Mouse (Mus musculus) midbrain, embryonic 14.5 days (tissue): ENCODE results near the gene D130043K22Rik. TPM values are rescaled to one million over a fixed set of nuclear protein-coding genes. Genes with fewer than 3 reads are reported as not detected.
"Not testable (repeated sequence)": the region's sequence is repeated elsewhere in the genome, so short reads cannot be mapped to it uniquely, and the experiment has no call there.

Experiments
- ATAC-seq: fragments of 200-750 bp; cut with Nextera tagmentation; 2 replicates; pipeline ENCODE4 v1.8.0; 2017; ENCODE audit warnings: moderate number of reproducible peaks, moderate library complexity; ENCODE audit not compliant: low FRiP score, low TSS enrichment
- DNase-seq: peaks from one replicate; pipeline ENCODE4 v3.0.0-alpha.2; 2015
- H3K27ac ChIP-seq: fragments of 300-500 bp; sonication (generic); replicated peaks from 2 replicates; pipeline ENCODE4 v1.5.1; 2014; ENCODE audit warnings: mild to moderate bottlenecking, low read depth, low read length, moderate library complexity
- H3K27me3 ChIP-seq: fragments of 300-500 bp; sonication (generic); 2 replicates; pipeline ENCODE4 v1.6.1; 2014; ENCODE audit warnings: low read length, control low read depth, mixed read lengths; ENCODE audit not compliant: control insufficient read depth, insufficient read depth
- H3K36me3 ChIP-seq: fragments of 300-500 bp; sonication (generic); 2 replicates; pipeline ENCODE4 v1.6.1; 2014; ENCODE audit warnings: low read length, control low read depth; ENCODE audit not compliant: control insufficient read depth, insufficient read depth
- H3K4me1 ChIP-seq: fragments of 300-500 bp; sonication (generic); 2 replicates; pipeline ENCODE4 v1.6.1; 2014; ENCODE audit warnings: mild to moderate bottlenecking, antibody characterized with exemption, low read length, control low read depth; ENCODE audit not compliant: control insufficient read depth, insufficient read depth
- H3K4me2 ChIP-seq: fragments of 300-500 bp; sonication (generic); 2 replicates; pipeline ENCODE4 v1.6.1; 2014; ENCODE audit warnings: mild to moderate bottlenecking, low read length, moderate library complexity
- H3K4me3 ChIP-seq: fragments of 300-500 bp; sonication (generic); replicated peaks from 2 replicates; pipeline ENCODE4 v1.5.1; 2014; ENCODE audit warnings: low read depth, low read length
- H3K9ac ChIP-seq: fragments of 300-500 bp; sonication (generic); replicated peaks from 2 replicates; pipeline ENCODE4 v1.6.1; 2014; ENCODE audit warnings: mild to moderate bottlenecking, low read length, moderate library complexity
- H3K9me3 ChIP-seq: fragments of 300-500 bp; sonication (generic); 2 replicates; pipeline ENCODE4 v1.6.1; 2016; ENCODE audit warnings: low read length, control low read depth, mixed read lengths; ENCODE audit not compliant: control insufficient read depth
- WGBS: fragments of 180-500 bp; shearing (Covaris S2); extraction: QIAGEN DNeasy Blood & Tissue Kit; methylation state at CpG from one replicate; pipeline ENCODE4 v1.1.7; 2014; 5-methylcytosine and 5-hydroxymethylcytosine counted together
- polyA plus RNA-seq: library from polyadenylated mRNA; unstranded; fragments of >200 nt; fragmentation: Nextera tagmentation; extraction: Ambion mirVana; gene quantifications from 2 replicates; pipeline ENCODE4 v1.2.1, GENCODE M21; 2014

Gene D130043K22Rik
- polyA plus RNA-seq, 1 experiment from 2014 or later, result 4.2 TPM

GRCm38 (mm10) chr13:24825587-24825986 lies 19.3 kb upstream of the D130043K22Rik start:
- Histone ChIP-seq H3K36me3 (no peaks in the 10 kb centered on the region), H3K4me2 (no peak overlapping the region), H3K9ac (no peak overlapping the region), H3K4me3 (no peak overlapping the region), H3K27ac (no peak overlapping the region), H3K27me3 (no peaks in the 10 kb centered on the region), H3K9me3 (no peaks in the 10 kb centered on the region), H3K4me1 (no peaks in the 10 kb centered on the region)
- WGBS, result 88% methylated on average over 4 of the region's 4 CpGs
- no peak for DNase-seq
- no peak for ATAC-seq

DNA sequence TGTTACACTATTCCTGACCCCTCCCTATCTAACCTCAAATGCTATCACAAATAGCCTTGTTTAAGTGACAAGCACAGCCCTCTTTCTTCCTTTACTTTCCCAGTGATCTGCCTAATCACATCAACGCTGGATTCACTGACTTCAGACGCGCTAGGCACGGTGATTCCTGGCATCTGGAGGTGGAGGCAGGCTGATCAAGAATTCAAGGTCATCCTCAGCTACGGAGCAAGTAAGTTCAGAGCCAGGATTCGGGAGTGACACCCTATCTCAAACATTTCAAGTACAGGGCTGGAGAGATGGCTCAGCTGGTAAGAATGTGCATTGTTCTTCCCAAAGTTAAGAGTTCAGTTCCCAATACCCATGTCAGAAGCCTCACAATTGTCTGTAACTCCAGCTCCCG lies 18.8 kb upstream of the D130043K22Rik start:
- no peaks in the 10 kb centered on the region for H3K4me1 ChIP-seq
- H3K36me3 ChIP-seq, result no peaks in the 10 kb centered on the region
- ATAC-seq (no peak), DNase-seq (no peak)
- H3K9ac ChIP-seq, result no peak overlapping the region
- 85% methylated on average over 7 of the region's 7 CpGs for WGBS
- no peak overlapping the region for H3K4me3 ChIP-seq
- H3K27me3 ChIP-seq, result no peaks in the 10 kb centered on the region
- H3K4me2 ChIP-seq, result no peak overlapping the region
- no peak overlapping the region for H3K27ac ChIP-seq
- no peaks in the 10 kb centered on the region for H3K9me3 ChIP-seq

DNA sequence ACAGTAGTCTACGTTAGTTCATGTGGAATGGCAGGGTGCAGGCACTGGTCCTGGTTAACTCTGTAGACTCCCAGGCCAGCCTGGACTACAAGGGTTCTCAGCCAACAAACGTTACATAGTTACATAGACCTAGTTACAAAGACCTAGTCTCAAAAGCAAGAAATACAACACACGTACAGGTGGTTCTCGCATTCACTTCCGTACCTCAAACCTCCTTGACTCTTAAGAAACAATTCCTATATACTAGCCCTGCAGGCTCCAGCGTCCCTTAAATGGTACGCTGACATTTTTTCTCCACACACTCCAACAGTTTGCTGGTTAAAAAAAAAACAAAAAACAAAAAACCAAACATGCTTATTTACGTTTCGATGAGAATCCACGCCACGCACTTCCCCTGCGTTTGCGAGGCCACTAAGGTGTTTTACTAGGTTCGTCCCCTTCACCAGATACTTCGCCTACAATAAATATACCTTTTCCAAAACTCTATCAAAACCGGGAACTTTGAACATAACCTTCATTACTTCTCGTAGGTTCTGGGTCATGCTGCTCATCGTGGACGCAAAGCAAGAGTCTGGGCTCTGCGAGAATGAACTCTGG lies 14.1 kb upstream of the D130043K22Rik start:
- Histone ChIP-seq H3K4me3 (peak overlapping the region; percentile 87), H3K9me3 (no peaks in the 10 kb centered on the region), H3K4me1 (peaks cover 22% of the 10 kb centered on the region), H3K4me2 (peak overlapping the region; percentile 80), H3K27ac (0 out of 2 replicates have a peak overlapping the region, but pooled peaks have one; percentile 88), H3K36me3 (no peaks in the 10 kb centered on the region), H3K9ac (peak overlapping the region; percentile 90), H3K27me3 (no peaks in the 10 kb centered on the region)
- DNase-seq (peak; percentile 7), ATAC-seq (no peak)
- 4% methylated on average over 20 of the region's 20 CpGs for WGBS

GRCm38 (mm10) chr13:24831353-24832130 lies 13.4 kb upstream of the D130043K22Rik start, which contains the start of the genes Acot13 and Tdp2:
Acot13 (minus strand) TSS chr13:24831540.
Tdp2 (plus strand) TSS chr13:24831679.
- no peaks in the 10 kb centered on the region for H3K36me3 ChIP-seq
- under 1% methylated on average over 90 of the region's 90 CpGs for WGBS
- H3K4me1 ChIP-seq, result peaks cover 22% of the 10 kb centered on the region
- H3K9me3 ChIP-seq, result no peaks in the 10 kb centered on the region
- ATAC-seq, result peak; percentile 97
- H3K4me3 ChIP-seq, result peak within 1 kb of the TSS; percentile 87
- peak within 1 kb of the TSS; percentile 90 for H3K9ac ChIP-seq
- peak within 1 kb of the TSS; percentile 80 for H3K4me2 ChIP-seq
- H3K27ac ChIP-seq, result peak within 1 kb of the TSS; percentile 88
- peak; percentile 99 for DNase-seq
- H3K27me3 ChIP-seq, result no peaks in the 10 kb centered on the region

DNA sequence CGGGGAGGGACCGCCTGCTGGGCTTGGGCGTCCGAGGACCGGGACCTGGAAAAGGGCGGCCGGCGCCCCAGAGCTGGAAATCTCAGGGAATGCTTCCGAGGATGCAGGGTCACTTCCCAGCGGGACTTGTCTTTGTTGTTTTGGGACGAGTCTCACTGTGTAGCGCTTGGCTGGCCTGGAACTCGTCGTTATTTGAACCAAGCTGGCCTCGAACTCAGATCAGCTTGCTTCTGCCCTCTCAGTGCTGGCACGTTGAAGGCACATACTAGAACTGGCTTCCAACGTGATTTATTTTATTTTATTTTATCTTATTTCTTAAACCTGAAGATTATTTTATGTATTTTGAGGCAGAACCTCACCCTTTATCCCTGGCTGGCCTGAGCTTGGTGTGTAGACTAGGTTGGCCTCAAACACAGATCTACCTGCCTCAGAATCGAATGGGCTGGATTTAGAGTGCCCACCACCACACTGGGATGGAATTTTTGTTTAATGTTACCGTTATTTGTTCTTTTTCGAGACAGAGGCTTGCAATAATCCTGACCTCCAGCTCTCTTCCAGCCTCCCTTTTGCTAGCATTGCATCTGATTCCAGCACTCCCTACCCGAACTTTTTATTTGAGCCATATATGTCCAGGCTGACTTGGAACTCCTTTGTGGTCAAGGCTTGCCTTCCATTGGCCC lies 12.7 kb upstream of the D130043K22Rik start:
- peak overlapping the region; percentile 87 for H3K4me3 ChIP-seq
- peak overlapping the region; percentile 90 for H3K9ac ChIP-seq
- H3K27ac ChIP-seq, result peak overlapping the region; percentile 88
- ATAC-seq (peak; percentile 18; the same call in 1 of the 2 replicates), DNase-seq (no peak)
- H3K4me2 ChIP-seq, result peak overlapping the region; percentile 80
- H3K9me3 ChIP-seq, result no peaks in the 10 kb centered on the region
- H3K27me3 ChIP-seq, result no peaks in the 10 kb centered on the region
- H3K36me3 ChIP-seq, result no peaks in the 10 kb centered on the region
- H3K4me1 ChIP-seq, result peaks cover 22% of the 10 kb centered on the region
- WGBS, result 3% methylated on average over 21 of the region's 21 CpGs

DNA sequence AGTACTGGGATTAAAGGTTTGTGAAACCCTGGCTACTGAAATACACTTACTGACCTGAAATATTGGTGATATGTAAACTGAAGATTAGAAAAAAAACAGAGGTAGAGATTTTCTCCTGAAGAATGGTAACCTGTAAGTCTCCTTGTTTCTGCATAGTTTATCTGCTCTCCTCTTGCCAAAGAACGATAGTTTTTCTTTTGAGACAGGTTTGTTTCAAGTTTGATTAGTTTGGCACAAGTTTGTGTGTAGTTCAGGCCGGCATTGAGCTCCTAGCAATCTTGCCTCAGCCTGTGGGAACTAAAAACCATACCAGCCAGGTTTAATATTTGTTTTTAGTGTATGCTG lies 12.2 kb upstream of the D130043K22Rik start:
- WGBS, result 68% methylated on average over 2 of the region's 2 CpGs
- H3K4me1 ChIP-seq, result peaks cover 22% of the 10 kb centered on the region
- H3K27me3 ChIP-seq, result no peaks in the 10 kb centered on the region
- H3K4me3 ChIP-seq, result peak overlapping the region; percentile 87
- H3K9me3 ChIP-seq, result no peaks in the 10 kb centered on the region
- no peak overlapping the region for H3K27ac ChIP-seq
- ATAC-seq (no peak), DNase-seq (no peak)
- H3K9ac ChIP-seq, result peak overlapping the region; percentile 90
- peak overlapping the region; percentile 80 for H3K4me2 ChIP-seq
- no peaks in the 10 kb centered on the region for H3K36me3 ChIP-seq

GRCm38 (mm10) chr13:24837765-24838164 lies 7.2 kb upstream of the D130043K22Rik start:
- 95% methylated on average over 8 of the region's 8 CpGs for WGBS
- not testable (repeated sequence) for H3K27me3 ChIP-seq, H3K9ac ChIP-seq, ATAC-seq, H3K9me3 ChIP-seq, H3K27ac ChIP-seq, H3K4me2 ChIP-seq, H3K4me3 ChIP-seq, DNase-seq
- peaks cover 24% of the 10 kb centered on the region for H3K36me3 ChIP-seq
- H3K4me1 ChIP-seq, result peaks cover 17% of the 10 kb centered on the region

GRCm38 (mm10) chr13:24839831-24840230 lies 5.1 kb upstream of the D130043K22Rik start:
- H3K9me3 ChIP-seq, result no peaks in the 10 kb centered on the region
- H3K36me3 ChIP-seq, result peaks cover 24% of the 10 kb centered on the region
- no peak overlapping the region for H3K9ac ChIP-seq
- peaks cover 3% of the 10 kb centered on the region for H3K4me1 ChIP-seq
- H3K4me2 ChIP-seq, result no peak overlapping the region
- no peak overlapping the region for H3K4me3 ChIP-seq
- no peak overlapping the region for H3K27ac ChIP-seq
- DNase-seq, result no peak
- H3K27me3 ChIP-seq, result no peaks in the 10 kb centered on the region
- 92% methylated on average over 3 of the region's 3 CpGs for WGBS
- ATAC-seq, result no peak
